Mouse (Mus musculus) forebrain, embryonic 10.5 days (tissue): ENCODE measurements at regions not wholly inside any gene's neighbourhood (a gene's known extent, or its start where the extent isn't known, plus 50 kb on each side); places are given as distances from the start of the nearest gene placed in this dataset.

Experiments
- DNase-seq: peaks from one replicate; pipeline ENCODE4 v3.0.0-alpha.2; 2017; ENCODE audit warnings: low spot score; ENCODE audit errors: extremely low spot score
- H3K27ac ChIP-seq: fragments of 300-500 bp; sonication (generic); 2 replicates; pipeline ENCODE4 v1.5.1; 2016; ENCODE audit warnings: mild to moderate bottlenecking
- H3K27me3 ChIP-seq: fragments of 300-500 bp; sonication (generic); 2 replicates; pipeline ENCODE4 v1.6.1; 2016; ENCODE audit warnings: mild to moderate bottlenecking; ENCODE audit not compliant: poor library complexity, severe bottlenecking
- H3K36me3 ChIP-seq: fragments of 300-500 bp; sonication (generic); replicated peaks from 2 replicates; pipeline ENCODE4 v1.6.1; 2016; ENCODE audit warnings: mild to moderate bottlenecking, moderate library complexity
- H3K4me1 ChIP-seq: fragments of 300-500 bp; sonication (generic); 2 replicates; pipeline ENCODE4 v1.6.1; 2016
- H3K4me3 ChIP-seq: fragments of 300-500 bp; sonication (generic); 2 replicates; pipeline ENCODE4 v1.5.1; 2016; ENCODE audit warnings: mild to moderate bottlenecking, moderate library complexity
- H3K9me3 ChIP-seq: fragments of 300-500 bp; sonication (generic); 2 replicates; pipeline ENCODE4 v1.6.1; 2016; ENCODE audit warnings: mild to moderate bottlenecking, moderate library complexity
- WGBS: fragments of 180-500 bp; shearing (Covaris S2); methylation state at CpG from one replicate; pipeline ENCODE4 v1.1.7; 2016; 5-methylcytosine and 5-hydroxymethylcytosine counted together

- 86% methylated on average over 7 of the region's 7 CpGs for WGBS
- Histone ChIP-seq H3K27ac (no peak overlapping the region), H3K36me3 (no peaks in the 10 kb centered on the region), H3K27me3 (no peaks in the 10 kb centered on the region), H3K4me1 (no peaks in the 10 kb centered on the region), H3K9me3 (no peaks in the 10 kb centered on the region), H3K4me3 (no peak overlapping the region)
- peak; percentile 89 for DNase-seq
Observed at GRCm38 (mm10) chr1:102628061-102628460, 2140.3 kb upstream of the Cdh20 start.

- no peaks in the 10 kb centered on the region for H3K4me1 ChIP-seq
- no peak for DNase-seq
- no peaks in the 10 kb centered on the region for H3K27me3 ChIP-seq
- H3K9me3 ChIP-seq = no peaks in the 10 kb centered on the region
- WGBS = 53% methylated on average over 1 of the region's 1 CpGs
- H3K36me3 ChIP-seq = no peaks in the 10 kb centered on the region
- no peak overlapping the region for H3K27ac ChIP-seq
- H3K4me3 ChIP-seq = no peak overlapping the region
Observed at GRCm38 (mm10) chr1:102644379-102644778, 2123.9 kb upstream of the Cdh20 start.

GRCm38 (mm10) chr1:102687367-102688070 is 2080.8 kb upstream of the Cdh20 start:
- DNase-seq = no peak
- no peaks in the 10 kb centered on the region for H3K36me3 ChIP-seq
- H3K9me3 ChIP-seq = no peaks in the 10 kb centered on the region
- no peaks in the 10 kb centered on the region for H3K27me3 ChIP-seq
- WGBS = 84% methylated on average over 2 of the region's 2 CpGs
- H3K4me1 ChIP-seq = no peaks in the 10 kb centered on the region
- no peak overlapping the region for H3K27ac ChIP-seq
- no peak overlapping the region for H3K4me3 ChIP-seq

GRCm38 (mm10) chr1:102716459-102716858 is 2051.9 kb upstream of the Cdh20 start:
- Histone ChIP-seq H3K9me3 (no peaks in the 10 kb centered on the region), H3K4me3 (no peak overlapping the region), H3K27ac (no peak overlapping the region), H3K36me3 (no peaks in the 10 kb centered on the region), H3K4me1 (no peaks in the 10 kb centered on the region), H3K27me3 (no peaks in the 10 kb centered on the region)
- DNase-seq = no peak
- 86% methylated on average over 2 of the region's 2 CpGs for WGBS

- Histone ChIP-seq H3K4me3 (no peak overlapping the region), H3K36me3 (no peaks in the 10 kb centered on the region), H3K9me3 (no peaks in the 10 kb centered on the region), H3K27me3 (no peaks in the 10 kb centered on the region), H3K27ac (no peak overlapping the region), H3K4me1 (no peaks in the 10 kb centered on the region)
- WGBS = 93% methylated on average over 1 of the region's 1 CpGs
- DNase-seq = no peak
Observed at GRCm38 (mm10) chr1:102733991-102734390, 2034.3 kb upstream of the Cdh20 start.

GRCm38 (mm10) chr1:102735392-102735791 is 2032.9 kb upstream of the Cdh20 start:
- Histone ChIP-seq H3K4me3 (no peak overlapping the region), H3K4me1 (no peaks in the 10 kb centered on the region), H3K9me3 (no peaks in the 10 kb centered on the region), H3K36me3 (no peaks in the 10 kb centered on the region), H3K27me3 (no peaks in the 10 kb centered on the region), H3K27ac (no peak overlapping the region)
- no peak for DNase-seq
- 79% methylated on average over 3 of the region's 3 CpGs for WGBS

GRCm38 (mm10) chr1:102757941-102758340 is 2010.4 kb upstream of the Cdh20 start:
- no peak overlapping the region for H3K27ac ChIP-seq
- no peaks in the 10 kb centered on the region for H3K27me3 ChIP-seq
- no peaks in the 10 kb centered on the region for H3K4me1 ChIP-seq
- no peak for DNase-seq
- H3K36me3 ChIP-seq = no peaks in the 10 kb centered on the region
- WGBS = 88% methylated on average over 1 of the region's 1 CpGs
- no peak overlapping the region for H3K4me3 ChIP-seq
- H3K9me3 ChIP-seq = no peaks in the 10 kb centered on the region
